Mouse (Mus musculus): ENCODE measurements around the gene Aars2.

DNA sequence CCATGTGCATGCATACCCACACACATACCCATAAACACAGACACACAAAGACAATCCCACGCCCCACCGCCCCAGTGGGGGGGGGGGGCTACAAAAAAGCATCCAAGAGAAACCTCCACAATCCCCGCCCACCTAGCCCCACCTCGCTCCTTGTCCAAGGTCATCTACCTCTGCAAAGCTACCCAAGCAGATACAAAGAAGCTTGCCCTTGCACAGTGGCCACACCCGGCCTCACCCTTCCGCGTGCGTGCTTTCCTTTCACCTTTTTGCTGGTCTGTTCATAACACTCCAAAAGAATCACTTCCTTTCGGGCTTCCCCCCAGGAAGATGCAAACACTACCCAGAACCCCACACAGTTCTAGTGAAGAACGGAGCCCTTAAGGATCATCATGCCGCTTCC is 11.2 kb upstream of the Aars2 start:
- TF ChIP-seq POLR2A (IDR thresholded peaks at IDR 0.05; ENCODE audit: low read depth, low read length) (no peak), KAT2A (IDR thresholded peaks at IDR 0.05; ENCODE audit: insufficient replicate concordance, low read length) (no peak), ETS1 (conservative IDR thresholded peaks at IDR 0.05; ENCODE audit: low read depth, low read length) (no peak), USF1 (IDR thresholded peaks at IDR 0.05; ENCODE audit: low read depth, low read length) (no peak), CTCF (conservative IDR thresholded peaks at IDR 0.05 in 1 of 2, IDR thresholded peaks at IDR 0.05 in 1 of 2; ENCODE audit: low read depth in 2 of 2, low read length in 2 of 2) (no peak), TCF12 (IDR thresholded peaks at IDR 0.05; ENCODE audit: low read depth, low read length) (no peak), CHD1 (IDR thresholded peaks at IDR 0.05; ENCODE audit: low read depth, low read length) (no peak), HCFC1 (IDR thresholded peaks at IDR 0.05; ENCODE audit: low read depth, low read length) (no peak), ELF1 (IDR thresholded peaks at IDR 0.05; ENCODE audit: low read depth, low read length) (no peak), MAZ (IDR thresholded peaks at IDR 0.05; ENCODE audit: low read depth, low read length) (no peak), NELFE (IDR thresholded peaks at IDR 0.05; ENCODE audit: low read depth, low read length) (no peak), ZC3H11A (IDR thresholded peaks at IDR 0.05; ENCODE audit: low read depth, low read length) (no peak), ZNF384 (IDR thresholded peaks at IDR 0.05; ENCODE audit: low read depth, low read length) (no peak), NRF1 (IDR thresholded peaks at IDR 0.05; ENCODE audit: low read depth, low read length) (no peak)
